Mouse (Mus musculus): Measurements from ENCODE around the gene Traf5. TPM values are rescaled to one million over a fixed set of nuclear protein-coding genes. Genes with fewer than 3 reads are reported as not detected.

Traf5 gene
- total and polyA plus RNA-seq, 2 experiments from 2014 or later = 1.6 to 2.0 TPM

GRCm38 (mm10) chr1:191963948-191964772, 128.2 kb downstream of the Traf5 start:
- WGBS = 26% methylated on average over 7 of the region's 8 CpGs
- DNase-seq (ENCODE audit: low spot score) (peak; percentile 59), ATAC-seq (ENCODE audit: low FRiP score) (peak; percentile 68; the same call in 1 of the 2 replicates)
- H3K27me3 ChIP-seq (ENCODE audit: insufficient read depth, low read length) = no peaks in the 10 kb centered on the region
- no peaks in the 10 kb centered on the region for H3K4me1 ChIP-seq (ENCODE audit: insufficient read depth, low read length)
- H3K4me2 ChIP-seq (ENCODE audit: low read depth, low read length, poor library complexity, severe bottlenecking) = no peak overlapping the region
- H3K9ac ChIP-seq (replicated peaks; ENCODE audit: low read length, poor library complexity, severe bottlenecking) = no peak overlapping the region
- no peak overlapping the region for H3K4me3 ChIP-seq (ENCODE audit: low read depth, low read length)
- H3K27ac ChIP-seq (ENCODE audit: low read depth, low read length) = no peak overlapping the region
- TF ChIP-seq CTCF (IDR thresholded peaks at IDR 0.05) = peak; percentile 84
- H3K9me3 ChIP-seq (ENCODE audit: low read length) = no peaks in the 10 kb centered on the region
- no peaks in the 10 kb centered on the region for H3K36me3 ChIP-seq (ENCODE audit: insufficient read depth, low read length)

DNA sequence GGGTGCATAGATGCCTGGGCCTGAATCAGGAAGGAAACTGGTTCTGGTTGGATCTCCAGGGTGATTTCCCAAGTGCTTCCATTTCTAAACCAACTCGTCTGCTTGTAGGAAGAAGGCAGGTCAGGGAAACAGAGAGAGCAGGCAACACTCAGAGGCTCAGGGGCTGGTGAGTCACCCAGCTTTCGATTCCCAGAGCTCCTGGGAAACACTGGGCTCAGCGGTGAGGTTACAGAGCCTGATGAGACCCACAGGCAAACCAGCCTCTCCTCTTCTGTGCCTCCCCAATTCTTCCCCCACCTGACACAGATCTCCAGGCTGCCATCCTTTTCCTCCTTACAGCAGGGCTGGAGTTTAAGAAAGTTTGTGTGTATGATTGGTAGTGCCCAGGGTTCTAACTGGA, 128.9 kb downstream of the Traf5 start:
- ATAC-seq (ENCODE audit: low FRiP score) (no peak), DNase-seq (ENCODE audit: low spot score) (no peak)
- no peak overlapping the region for H3K4me3 ChIP-seq (ENCODE audit: low read depth, low read length)
- no peak overlapping the region for H3K27ac ChIP-seq (ENCODE audit: low read depth, low read length)
- H3K36me3 ChIP-seq (ENCODE audit: insufficient read depth, low read length) = no peaks in the 10 kb centered on the region
- H3K27me3 ChIP-seq (ENCODE audit: insufficient read depth, low read length) = no peaks in the 10 kb centered on the region
- H3K9ac ChIP-seq (replicated peaks; ENCODE audit: low read length, poor library complexity, severe bottlenecking) = no peak overlapping the region
- H3K9me3 ChIP-seq (ENCODE audit: low read length) = no peaks in the 10 kb centered on the region
- TF ChIP-seq CTCF (IDR thresholded peaks at IDR 0.05) = no peak
- no peak overlapping the region for H3K4me2 ChIP-seq (ENCODE audit: low read depth, low read length, poor library complexity, severe bottlenecking)
- H3K4me1 ChIP-seq (ENCODE audit: insufficient read depth, low read length) = no peaks in the 10 kb centered on the region
- 81% methylated on average over 3 of the region's 3 CpGs for WGBS

GRCm38 (mm10) chr1:191960946-191961345, 131.4 kb downstream of the Traf5 start:
- Histone ChIP-seq H3K36me3 (ENCODE audit: insufficient read depth, low read length) (no peaks in the 10 kb centered on the region), H3K9ac (replicated peaks; ENCODE audit: low read length, poor library complexity, severe bottlenecking) (no peak overlapping the region), H3K4me2 (ENCODE audit: low read depth, low read length, poor library complexity, severe bottlenecking) (no peak overlapping the region), H3K4me3 (ENCODE audit: low read depth, low read length) (no peak overlapping the region), H3K27ac (ENCODE audit: low read depth, low read length) (no peak overlapping the region), H3K4me1 (ENCODE audit: insufficient read depth, low read length) (no peaks in the 10 kb centered on the region), H3K9me3 (ENCODE audit: low read length) (no peaks in the 10 kb centered on the region), H3K27me3 (ENCODE audit: insufficient read depth, low read length) (no peaks in the 10 kb centered on the region)
- WGBS = 47% methylated on average over 2 of the region's 2 CpGs
- DNase-seq (ENCODE audit: low spot score) (no peak), ATAC-seq (ENCODE audit: low FRiP score) (no peak)
- TF ChIP-seq CTCF (IDR thresholded peaks at IDR 0.05) = no peak

DNA sequence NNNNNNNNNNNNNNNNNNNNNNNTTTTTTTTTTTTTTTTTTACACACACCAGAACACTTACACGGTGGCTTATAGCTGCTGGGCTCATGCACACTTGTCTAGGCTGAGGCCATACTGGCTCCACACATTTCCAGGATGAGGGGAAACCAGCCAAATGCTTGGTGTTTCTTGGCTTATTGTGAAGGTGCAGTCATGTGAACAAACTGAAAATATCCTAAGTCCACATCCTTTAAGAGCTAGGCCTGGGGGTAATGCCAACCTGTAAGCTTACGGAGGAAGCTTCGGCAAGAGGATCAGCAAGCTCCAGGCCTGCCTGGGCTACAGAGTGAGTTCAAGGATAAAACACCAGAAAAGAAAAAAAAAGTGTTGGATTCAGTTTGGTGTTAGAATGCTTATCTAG, 135.0 kb downstream of the Traf5 start:
- WGBS = 84% methylated on average over 3 of the region's 3 CpGs
- H3K9me3 ChIP-seq (ENCODE audit: low read length) = no peaks in the 10 kb centered on the region
- ATAC-seq (ENCODE audit: low FRiP score) (no peak), DNase-seq (ENCODE audit: low spot score) (no peak)
- no peaks in the 10 kb centered on the region for H3K27me3 ChIP-seq (ENCODE audit: insufficient read depth, low read length)
- H3K36me3 ChIP-seq (ENCODE audit: insufficient read depth, low read length) = no peaks in the 10 kb centered on the region
- H3K4me1 ChIP-seq (ENCODE audit: insufficient read depth, low read length) = no peaks in the 10 kb centered on the region
- TF ChIP-seq CTCF (IDR thresholded peaks at IDR 0.05) = no peak
- H3K4me3 ChIP-seq (ENCODE audit: low read depth, low read length) = no peak overlapping the region
- no peak overlapping the region for H3K27ac ChIP-seq (ENCODE audit: low read depth, low read length)
- H3K4me2 ChIP-seq (ENCODE audit: low read depth, low read length, poor library complexity, severe bottlenecking) = no peak overlapping the region
- no peak overlapping the region for H3K9ac ChIP-seq (replicated peaks; ENCODE audit: low read length, poor library complexity, severe bottlenecking)

- WGBS = 83% methylated on average over 2 of the region's 2 CpGs
- no peak for ATAC-seq (ENCODE audit: low FRiP score)
- Histone ChIP-seq H3K27ac (ENCODE audit: low read depth, low read length) (no peak overlapping the region), H3K4me1 (ENCODE audit: insufficient read depth, low read length) (no peaks in the 10 kb centered on the region), H3K36me3 (ENCODE audit: insufficient read depth, low read length) (no peaks in the 10 kb centered on the region), H3K4me3 (ENCODE audit: low read depth, low read length) (no peak overlapping the region), H3K9me3 (ENCODE audit: low read length) (no peaks in the 10 kb centered on the region), H3K4me2 (ENCODE audit: low read depth, low read length, poor library complexity, severe bottlenecking) (no peak overlapping the region), H3K9ac (replicated peaks; ENCODE audit: low read length, poor library complexity, severe bottlenecking) (0 out of 2 replicates have a peak overlapping the region, but pooled peaks have one; percentile 19), H3K27me3 (ENCODE audit: insufficient read depth, low read length) (no peaks in the 10 kb centered on the region)
- TF ChIP-seq CTCF (IDR thresholded peaks at IDR 0.05) = no peak
- DNase-seq (ENCODE audit: low spot score) = peak; percentile 21
Observed at GRCm38 (mm10) chr1:191956871-191957270, 135.5 kb downstream of the Traf5 start.

DNA sequence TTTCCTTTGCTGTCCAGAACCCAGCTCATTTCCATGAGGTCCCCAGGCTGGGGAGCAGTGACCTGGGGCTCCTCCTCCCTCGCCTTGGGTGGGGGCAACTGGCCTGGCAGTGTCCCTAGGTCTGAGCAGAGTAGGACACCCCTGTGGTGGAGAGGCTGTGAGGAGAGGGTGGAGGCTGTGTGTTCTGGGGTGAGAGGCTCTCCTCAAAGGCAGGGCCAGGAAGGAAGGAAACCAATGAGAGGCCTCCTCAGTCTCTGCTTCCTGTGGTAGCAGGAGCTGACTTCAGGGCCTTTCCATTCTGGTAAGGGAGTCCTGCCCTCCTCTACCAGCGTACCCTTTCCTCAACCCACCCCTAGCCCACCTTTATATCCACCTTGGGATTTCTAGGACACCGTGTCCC, 136.1 kb downstream of the Traf5 start:
- no peak for ATAC-seq (ENCODE audit: low FRiP score)
- no peak for DNase-seq (ENCODE audit: low spot score)
- TF ChIP-seq CTCF (IDR thresholded peaks at IDR 0.05) = no peak
- Histone ChIP-seq H3K4me2 (ENCODE audit: low read depth, low read length, poor library complexity, severe bottlenecking) (no peak overlapping the region), H3K27me3 (ENCODE audit: insufficient read depth, low read length) (no peaks in the 10 kb centered on the region), H3K4me1 (ENCODE audit: insufficient read depth, low read length) (no peaks in the 10 kb centered on the region), H3K36me3 (ENCODE audit: insufficient read depth, low read length) (no peaks in the 10 kb centered on the region), H3K9ac (replicated peaks; ENCODE audit: low read length, poor library complexity, severe bottlenecking) (no peak overlapping the region), H3K9me3 (ENCODE audit: low read length) (no peaks in the 10 kb centered on the region), H3K27ac (ENCODE audit: low read depth, low read length) (no peak overlapping the region), H3K4me3 (ENCODE audit: low read depth, low read length) (no peak overlapping the region)
- WGBS = 88% methylated on average over 3 of the region's 3 CpGs
